Mouse (Mus musculus): ENCODE results near the gene Myo19.

DNA sequence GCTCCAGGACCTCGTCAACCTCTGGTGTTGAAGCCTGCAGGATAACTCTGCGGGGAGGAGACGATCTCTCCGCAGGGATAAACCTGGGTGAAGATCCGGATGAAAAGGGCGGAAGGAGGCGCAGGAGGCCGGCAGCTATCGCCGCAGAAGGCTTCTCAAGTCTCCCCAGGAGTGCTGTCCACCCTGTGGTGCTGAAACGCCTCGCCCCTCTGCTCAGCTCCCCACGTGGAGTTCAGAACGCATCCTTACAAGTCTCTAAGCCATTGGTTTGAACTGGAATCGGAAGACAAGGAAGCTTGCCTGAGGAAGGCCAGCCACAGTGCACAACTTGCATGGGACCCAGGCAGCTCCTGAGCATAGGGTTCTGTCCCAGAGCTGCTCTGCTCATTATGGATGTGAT, 64.0 kb downstream of the Myo19 start:
- TF ChIP-seq CTCF (IDR thresholded peaks at IDR 0.05; ENCODE audit: low read depth) (peak; percentile 48), EP300 (optimal IDR thresholded peaks at IDR 0.05) (no peak)
